Mouse (Mus musculus) neural tube, embryonic 12.5 days (tissue): ENCODE measurements around the gene Cyp1a1. TPM values are rescaled to one million over a fixed set of nuclear protein-coding genes. Genes with fewer than 3 reads are reported as not detected.

Experiments used
- ATAC-seq: fragments of 200-750 bp; cut with Nextera tagmentation; 2 replicates; pipeline ENCODE4 v1.8.0; 2017; ENCODE audit warnings: low read depth, mild to moderate bottlenecking, moderate TSS enrichment, moderate library complexity; ENCODE audit not compliant: low FRiP score
- H3K27ac ChIP-seq: fragments of 300-500 bp; sonication (generic); 2 replicates; pipeline ENCODE4 v1.5.1; 2016
- H3K27me3 ChIP-seq: fragments of 300-500 bp; sonication (generic); replicated peaks from 2 replicates; pipeline ENCODE4 v1.6.1; 2016; ENCODE audit warnings: mild to moderate bottlenecking
- H3K36me3 ChIP-seq: fragments of 300-500 bp; sonication (generic); 2 replicates; pipeline ENCODE4 v1.6.1; 2016; ENCODE audit warnings: mild to moderate bottlenecking
- H3K4me1 ChIP-seq: fragments of 300-500 bp; sonication (generic); 2 replicates; pipeline ENCODE4 v1.6.1; 2016
- H3K4me2 ChIP-seq: fragments of 300-500 bp; sonication (generic); replicated peaks from 2 replicates; pipeline ENCODE4 v1.6.1; 2016; ENCODE audit warnings: mild to moderate bottlenecking
- H3K4me3 ChIP-seq: fragments of 300-500 bp; sonication (generic); 2 replicates; pipeline ENCODE4 v1.5.1; 2016
- H3K9ac ChIP-seq: fragments of 300-500 bp; sonication (generic); 2 replicates; pipeline ENCODE4 v1.6.1; 2016; ENCODE audit warnings: mild to moderate bottlenecking
- H3K9me3 ChIP-seq: fragments of 300-500 bp; sonication (generic); 2 replicates; pipeline ENCODE4 v1.6.1; 2016; ENCODE audit warnings: mild to moderate bottlenecking
- WGBS: fragments of 180-500 bp; shearing (Covaris S2); methylation state at CpG from one replicate; pipeline ENCODE4 v1.1.7; 2016; 5-methylcytosine and 5-hydroxymethylcytosine counted together
- polyA plus RNA-seq: library from polyadenylated mRNA; unstranded; fragments of >200 nt; fragmentation: Nextera tagmentation; extraction: Ambion mirVana; gene quantifications from 2 replicates; pipeline ENCODE4 v1.2.1, GENCODE M21; 2016

Cyp1a1 gene
- polyA plus RNA-seq, 1 experiment from 2014 or later: not detected

DNA sequence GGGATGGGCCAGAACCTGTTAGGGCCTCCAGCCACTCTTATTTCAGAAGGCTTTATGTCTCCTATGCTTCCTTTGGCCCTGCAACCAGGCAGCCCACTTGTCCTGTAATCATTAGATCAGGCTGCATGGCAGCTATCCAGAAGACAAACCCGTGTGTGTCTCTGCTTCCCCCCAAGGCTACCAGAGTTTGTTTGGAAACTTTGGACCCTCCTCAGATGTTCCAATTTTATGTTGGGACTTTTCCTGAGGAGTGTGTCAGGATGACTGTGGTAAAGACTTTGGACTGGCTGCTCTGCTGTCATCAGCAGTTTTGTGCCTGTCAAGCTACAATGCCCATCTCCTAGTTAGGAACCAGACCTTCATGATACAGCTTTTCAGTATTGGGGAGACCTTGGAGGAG, 61.1 kb downstream of the Cyp1a1 start:
- Histone ChIP-seq H3K36me3 (peaks cover 88% of the 10 kb centered on the region), H3K4me2 (no peak overlapping the region), H3K9ac (no peak overlapping the region), H3K27ac (no peak overlapping the region), H3K27me3 (no peaks in the 10 kb centered on the region), H3K9me3 (no peaks in the 10 kb centered on the region), H3K4me1 (no peaks in the 10 kb centered on the region), H3K4me3 (no peak overlapping the region)
- no peak for ATAC-seq
- 87% methylated on average over 1 of the region's 1 CpGs for WGBS

DNA sequence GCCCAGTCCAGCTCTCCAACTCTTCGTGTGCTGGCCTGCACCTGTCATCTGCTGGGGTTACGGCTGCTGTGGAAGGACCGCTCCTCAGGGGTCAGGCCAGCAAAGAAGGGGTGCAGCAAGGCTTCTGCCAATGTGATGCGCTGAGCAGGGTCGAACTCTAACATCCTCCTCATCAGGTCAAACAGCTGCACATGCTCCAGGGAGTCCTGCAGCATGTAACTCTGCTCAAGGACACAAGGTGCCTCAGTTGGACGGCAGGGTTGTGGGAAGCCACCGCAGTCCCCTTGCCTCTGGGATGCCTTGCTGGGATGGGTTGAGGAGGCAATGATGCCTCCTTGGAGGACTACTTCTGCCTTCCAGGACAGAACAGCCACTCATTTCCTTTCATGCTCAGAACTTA, 63.2 kb downstream of the Cyp1a1 start:
- H3K4me1 ChIP-seq: no peaks in the 10 kb centered on the region
- peaks cover 99% of the 10 kb centered on the region for H3K36me3 ChIP-seq
- WGBS: 86% methylated on average over 7 of the region's 7 CpGs
- H3K4me2 ChIP-seq: no peak overlapping the region
- H3K9ac ChIP-seq: no peak overlapping the region
- no peak for ATAC-seq
- H3K9me3 ChIP-seq: no peaks in the 10 kb centered on the region
- H3K27ac ChIP-seq: no peak overlapping the region
- H3K27me3 ChIP-seq: no peaks in the 10 kb centered on the region
- no peak overlapping the region for H3K4me3 ChIP-seq

Other genes starting within 250 kb of the Cyp1a1 start
- 21.8 and 24.3 TPM in 2 replicates for gene Ppcdc, start 247.8 kb upstream of the Cyp1a1 start, polyA plus RNA-seq
- gene Scamp5, start 219.9 kb upstream of the Cyp1a1 start, polyA plus RNA-seq: 40.6 and 43.0 TPM in 2 replicates
- 12.4 and 13.3 TPM in 2 replicates for gene Rpp25, start 183.9 kb upstream of the Cyp1a1 start, polyA plus RNA-seq
- gene Cox5a, start 166.7 kb upstream of the Cyp1a1 start, polyA plus RNA-seq: 770 and 826 TPM in 2 replicates
- gene Fam219b, start 150.4 kb upstream of the Cyp1a1 start, polyA plus RNA-seq: 19.6 and 20.2 TPM in 2 replicates
- 68.0 and 68.2 TPM in 2 replicates for gene Mpi, start 135.2 kb upstream of the Cyp1a1 start, polyA plus RNA-seq
- 56.2 and 62.3 TPM in 2 replicates for gene Scamp2, start 127.0 kb upstream of the Cyp1a1 start, polyA plus RNA-seq
- gene Ulk3, start 98.5 kb upstream of the Cyp1a1 start, polyA plus RNA-seq: 20.7 and 22.9 TPM in 2 replicates
- gene Cplx3, start 81.6 kb upstream of the Cyp1a1 start, polyA plus RNA-seq: not detected in 2 replicates
- gene Lman1l, start 67.2 kb upstream of the Cyp1a1 start, polyA plus RNA-seq: not detected in 2 replicates
- 40.3 and 41.7 TPM in 2 replicates for gene Csk, start 34.3 kb upstream of the Cyp1a1 start, polyA plus RNA-seq
- not detected in 2 replicates for gene Cyp1a2, start 4.2 kb upstream of the Cyp1a1 start, polyA plus RNA-seq
- 38.4 and 41.0 TPM in 2 replicates for gene Edc3, start 20.6 kb downstream of the Cyp1a1 start, polyA plus RNA-seq
- 80.9 and 84.9 TPM in 2 replicates for gene Clk3, start 77.9 kb downstream of the Cyp1a1 start, polyA plus RNA-seq
- 19.5 and 21.0 TPM in 2 replicates for gene Arid3b, start 148.9 kb downstream of the Cyp1a1 start, polyA plus RNA-seq
- gene Ubl7, start 223.1 kb downstream of the Cyp1a1 start, polyA plus RNA-seq: 148 and 153 TPM in 2 replicates